Mouse (Mus musculus): ENCODE measurements at regions not wholly inside any gene's neighbourhood (a gene's known extent, or its start where the extent isn't known, plus 50 kb on each side); places are given as distances from the start of the nearest gene placed in this dataset.

DNA sequence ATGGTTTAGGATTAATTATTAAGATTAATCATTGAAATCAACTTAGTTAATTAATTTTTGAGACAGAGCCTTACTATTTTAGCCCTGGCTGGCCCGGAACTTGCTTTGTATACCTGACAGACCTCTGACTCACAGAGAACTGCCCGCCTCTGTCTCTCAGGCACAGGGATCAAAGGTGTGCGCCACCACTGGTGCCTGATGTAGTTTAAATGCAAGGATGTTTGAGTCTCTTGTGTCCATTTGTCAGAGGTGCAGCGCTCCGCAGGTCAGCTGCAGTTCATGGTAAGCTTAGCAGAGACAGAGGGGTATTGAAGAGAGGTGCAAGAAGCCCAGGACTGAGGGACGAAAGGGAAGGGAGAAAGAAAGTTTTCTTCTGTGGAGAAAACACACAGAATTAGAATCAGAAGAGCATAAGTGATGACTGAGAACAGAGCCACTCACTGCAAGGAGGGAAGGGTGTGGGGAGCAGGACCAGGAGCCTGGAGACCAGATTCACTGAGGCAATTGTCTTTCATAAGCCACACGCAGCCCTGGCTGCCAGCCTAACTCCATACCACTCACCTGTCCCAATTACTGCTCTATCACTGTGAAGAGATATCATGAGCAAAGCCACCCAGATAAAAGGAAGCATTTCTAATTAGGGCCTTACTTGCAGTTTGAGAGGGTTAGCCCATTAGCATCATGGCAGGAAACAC lies 107.1 kb downstream of the Evx1 start:
- H3K36me3 ChIP-seq (ENCODE audit: control insufficient read depth, insufficient read depth, low read length): no peaks in the 10 kb centered on the region
- no peaks in the 10 kb centered on the region for H3K27me3 ChIP-seq (ENCODE audit: control insufficient read depth, insufficient read depth, low read length)
- H3K4me3 ChIP-seq (ENCODE audit: control insufficient read depth, low read depth, low read length): no peak overlapping the region
- no peaks in the 10 kb centered on the region for H3K4me1 ChIP-seq (ENCODE audit: control insufficient read depth, insufficient read depth, low read length)
- TF ChIP-seq POLR2A (IDR thresholded peaks at IDR 0.05; ENCODE audit: control insufficient read depth, low read depth, low read length) (no peak), CTCF (IDR thresholded peaks at IDR 0.05; ENCODE audit: control insufficient read depth, insufficient read depth, insufficient replicate concordance, low read depth, low read length) (no peak)
- H3K27ac ChIP-seq (ENCODE audit: control insufficient read depth, insufficient read depth, low read depth, low read length): no peak overlapping the region

DNA sequence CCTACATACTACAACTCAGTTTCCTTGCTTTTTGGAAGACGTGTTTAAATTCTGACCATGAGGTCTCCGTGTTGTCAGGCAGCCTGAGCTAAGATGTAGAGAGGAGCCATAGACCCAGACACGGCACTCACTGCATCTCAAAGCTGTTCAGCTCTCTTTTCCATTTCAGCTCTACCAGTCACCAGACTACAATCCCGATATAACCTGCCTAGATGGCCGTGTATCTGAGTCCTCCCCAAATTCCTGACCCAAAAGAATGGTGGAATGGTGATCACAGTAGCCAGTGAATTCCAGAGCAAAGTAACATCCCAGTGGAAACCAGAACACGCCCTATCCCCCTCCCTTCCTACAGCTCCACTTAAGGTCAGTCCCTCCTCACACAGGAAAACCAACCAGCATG lies 108.5 kb downstream of the Evx1 start:
- no peaks in the 10 kb centered on the region for H3K27me3 ChIP-seq (ENCODE audit: control insufficient read depth, insufficient read depth, low read length)
- no peaks in the 10 kb centered on the region for H3K36me3 ChIP-seq (ENCODE audit: control insufficient read depth, insufficient read depth, low read length)
- no peak for TF ChIP-seq POLR2A (IDR thresholded peaks at IDR 0.05; ENCODE audit: control insufficient read depth, low read depth, low read length)
- no peak for TF ChIP-seq CTCF (IDR thresholded peaks at IDR 0.05; ENCODE audit: control insufficient read depth, insufficient read depth, insufficient replicate concordance, low read depth, low read length)
- no peak overlapping the region for H3K27ac ChIP-seq (ENCODE audit: control insufficient read depth, insufficient read depth, low read depth, low read length)
- H3K4me3 ChIP-seq (ENCODE audit: control insufficient read depth, low read depth, low read length): no peak overlapping the region
- no peaks in the 10 kb centered on the region for H3K4me1 ChIP-seq (ENCODE audit: control insufficient read depth, insufficient read depth, low read length)

DNA sequence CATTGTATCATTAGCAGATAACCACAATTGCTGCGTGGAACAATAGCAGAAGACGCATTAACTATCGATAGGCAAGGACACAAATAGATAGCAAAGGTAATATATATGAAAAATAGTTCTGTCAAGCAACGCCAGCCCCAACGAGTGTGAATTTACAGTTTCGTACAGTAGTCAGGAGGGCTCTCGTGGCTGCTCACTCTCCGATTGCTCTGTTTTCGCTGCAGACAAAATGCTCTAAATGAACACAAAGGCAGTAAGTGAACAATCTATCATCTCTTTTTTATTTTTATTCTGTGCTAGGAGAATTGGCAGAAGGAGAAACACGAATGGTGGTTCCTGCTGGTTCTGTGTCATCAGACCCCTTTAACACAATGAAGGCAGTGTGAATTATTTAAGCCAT lies 109.4 kb downstream of the Evx1 start:
- H3K27me3 ChIP-seq (ENCODE audit: control insufficient read depth, insufficient read depth, low read length): no peaks in the 10 kb centered on the region
- no peak overlapping the region for H3K27ac ChIP-seq (ENCODE audit: control insufficient read depth, insufficient read depth, low read depth, low read length)
- no peaks in the 10 kb centered on the region for H3K36me3 ChIP-seq (ENCODE audit: control insufficient read depth, insufficient read depth, low read length)
- H3K4me1 ChIP-seq (ENCODE audit: control insufficient read depth, insufficient read depth, low read length): no peaks in the 10 kb centered on the region
- H3K4me3 ChIP-seq (ENCODE audit: control insufficient read depth, low read depth, low read length): no peak overlapping the region
- TF ChIP-seq POLR2A (IDR thresholded peaks at IDR 0.05; ENCODE audit: control insufficient read depth, low read depth, low read length) (no peak), CTCF (IDR thresholded peaks at IDR 0.05; ENCODE audit: control insufficient read depth, insufficient read depth, insufficient replicate concordance, low read depth, low read length) (no peak)

DNA sequence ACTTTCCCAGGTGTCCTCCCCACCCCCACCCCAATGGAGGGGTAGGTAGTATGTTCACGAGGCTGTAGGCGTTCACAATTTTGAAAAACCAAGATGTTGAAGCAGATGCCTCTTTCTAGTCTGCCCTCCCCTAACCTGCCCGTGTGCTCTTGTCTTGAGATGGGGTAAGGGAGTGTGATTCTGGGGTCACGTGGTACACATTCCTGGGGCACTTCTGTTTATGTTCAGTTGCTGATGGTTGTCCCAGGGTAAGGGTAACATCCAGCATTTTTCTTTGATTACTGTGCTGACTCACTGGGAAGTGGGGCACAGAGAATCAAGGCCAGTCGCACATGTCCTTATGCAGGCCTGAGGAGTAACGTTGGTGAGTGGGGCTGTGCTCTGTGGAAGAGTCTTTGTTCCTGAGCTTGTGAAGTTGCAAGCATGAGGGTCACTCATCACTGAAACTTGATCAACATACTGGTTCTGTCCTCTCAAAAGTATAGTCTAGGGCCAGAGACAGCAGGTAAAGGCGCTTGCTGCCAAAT lies 110.3 kb downstream of the Evx1 start:
- H3K36me3 ChIP-seq (ENCODE audit: control insufficient read depth, insufficient read depth, low read length): no peaks in the 10 kb centered on the region
- no peak overlapping the region for H3K27ac ChIP-seq (ENCODE audit: control insufficient read depth, insufficient read depth, low read depth, low read length)
- H3K27me3 ChIP-seq (ENCODE audit: control insufficient read depth, insufficient read depth, low read length): no peaks in the 10 kb centered on the region
- TF ChIP-seq POLR2A (IDR thresholded peaks at IDR 0.05; ENCODE audit: control insufficient read depth, low read depth, low read length) (no peak), CTCF (IDR thresholded peaks at IDR 0.05; ENCODE audit: control insufficient read depth, insufficient read depth, insufficient replicate concordance, low read depth, low read length) (no peak)
- H3K4me3 ChIP-seq (ENCODE audit: control insufficient read depth, low read depth, low read length): no peak overlapping the region
- no peaks in the 10 kb centered on the region for H3K4me1 ChIP-seq (ENCODE audit: control insufficient read depth, insufficient read depth, low read length)

DNA sequence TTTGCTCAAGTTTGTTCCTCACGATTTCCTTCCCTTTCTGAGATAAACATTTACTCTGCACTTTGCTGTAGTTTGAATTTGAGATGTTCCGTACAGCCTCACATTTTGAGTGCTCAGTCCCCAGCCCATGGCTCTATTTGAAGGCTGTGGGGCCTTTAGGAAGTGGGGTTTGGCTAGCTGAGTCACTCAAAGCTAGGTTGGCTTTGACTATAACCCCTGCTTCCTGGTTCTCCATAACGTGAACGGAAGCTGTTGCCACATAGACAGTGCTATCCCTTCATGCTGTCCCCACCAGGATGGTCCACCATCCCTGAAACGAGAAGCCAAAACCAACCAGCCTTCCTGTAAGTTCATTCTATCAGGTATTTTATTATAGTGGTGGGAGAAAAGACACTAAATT lies 111.1 kb downstream of the Evx1 start:
- H3K36me3 ChIP-seq (ENCODE audit: control insufficient read depth, insufficient read depth, low read length): no peaks in the 10 kb centered on the region
- H3K27me3 ChIP-seq (ENCODE audit: control insufficient read depth, insufficient read depth, low read length): no peaks in the 10 kb centered on the region
- H3K4me3 ChIP-seq (ENCODE audit: control insufficient read depth, low read depth, low read length): no peak overlapping the region
- H3K27ac ChIP-seq (ENCODE audit: control insufficient read depth, insufficient read depth, low read depth, low read length): no peak overlapping the region
- TF ChIP-seq CTCF (IDR thresholded peaks at IDR 0.05; ENCODE audit: control insufficient read depth, insufficient read depth, insufficient replicate concordance, low read depth, low read length) (no peak), POLR2A (IDR thresholded peaks at IDR 0.05; ENCODE audit: control insufficient read depth, low read depth, low read length) (no peak)
- H3K4me1 ChIP-seq (ENCODE audit: control insufficient read depth, insufficient read depth, low read length): no peaks in the 10 kb centered on the region

DNA sequence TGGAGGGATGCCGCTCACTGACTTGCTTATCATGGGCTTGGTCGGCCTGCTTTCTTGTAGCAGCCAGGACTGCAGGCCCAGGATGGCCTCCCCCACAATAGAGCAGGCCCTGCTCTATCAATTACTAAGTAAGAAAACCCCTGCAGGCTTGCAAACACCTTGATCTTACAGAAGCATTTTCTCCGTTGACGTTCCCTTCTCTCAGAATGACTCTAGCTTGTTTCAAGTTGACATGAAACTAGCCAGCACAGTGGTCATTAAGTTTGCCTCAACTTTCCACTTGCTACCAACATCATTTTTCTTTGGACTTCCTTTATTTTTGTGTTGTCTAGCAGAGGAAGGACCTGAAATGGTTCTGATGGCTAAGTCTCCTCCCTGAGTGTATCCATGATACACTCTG lies 111.8 kb downstream of the Evx1 start:
- Histone ChIP-seq H3K4me1 (ENCODE audit: control insufficient read depth, insufficient read depth, low read length) (no peaks in the 10 kb centered on the region), H3K36me3 (ENCODE audit: control insufficient read depth, insufficient read depth, low read length) (no peaks in the 10 kb centered on the region), H3K4me3 (ENCODE audit: control insufficient read depth, low read depth, low read length) (no peak overlapping the region), H3K27ac (ENCODE audit: control insufficient read depth, insufficient read depth, low read depth, low read length) (no peak overlapping the region), H3K27me3 (ENCODE audit: control insufficient read depth, insufficient read depth, low read length) (no peaks in the 10 kb centered on the region)
- TF ChIP-seq CTCF (IDR thresholded peaks at IDR 0.05; ENCODE audit: control insufficient read depth, insufficient read depth, insufficient replicate concordance, low read depth, low read length) (no peak), POLR2A (IDR thresholded peaks at IDR 0.05; ENCODE audit: control insufficient read depth, low read depth, low read length) (no peak)

DNA sequence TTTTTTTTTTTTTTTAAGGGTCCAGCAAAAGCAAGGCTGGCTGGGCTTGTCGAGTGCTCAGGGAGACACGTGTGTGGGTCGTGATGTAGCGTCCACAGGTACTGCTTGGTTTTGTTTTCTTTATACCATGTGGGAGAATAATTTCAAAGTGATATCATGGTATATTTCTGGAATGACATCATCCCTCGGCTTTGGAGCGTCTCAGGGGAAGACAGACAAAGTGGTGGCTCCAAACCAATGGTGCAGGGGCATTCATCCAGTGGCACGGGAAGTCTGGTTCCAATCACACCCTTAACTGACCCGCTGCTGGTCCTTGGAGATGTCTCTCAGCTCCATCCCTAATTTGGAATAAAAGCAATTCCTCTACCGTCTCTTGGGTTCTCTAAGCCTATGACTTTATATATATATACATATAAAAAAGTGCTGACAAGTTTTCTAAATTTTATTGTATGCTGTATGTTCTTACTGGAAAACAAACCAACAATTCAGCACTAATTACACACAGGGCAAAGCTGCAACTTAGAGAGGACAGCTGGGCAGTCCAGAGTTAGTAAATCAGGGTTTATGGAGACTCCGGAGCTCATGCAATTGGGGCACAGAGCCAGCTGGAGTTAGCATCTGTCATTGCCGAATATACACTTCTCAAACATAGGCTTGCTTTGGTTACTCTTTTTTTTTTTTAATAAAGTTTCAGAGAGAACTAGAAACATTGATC lies 115.3 kb downstream of the Evx1 start:
- no peak for TF ChIP-seq POLR2A (IDR thresholded peaks at IDR 0.05; ENCODE audit: control insufficient read depth, low read depth, low read length)
- no peak for TF ChIP-seq CTCF (IDR thresholded peaks at IDR 0.05; ENCODE audit: control insufficient read depth, insufficient read depth, insufficient replicate concordance, low read depth, low read length)
- Histone ChIP-seq H3K4me3 (ENCODE audit: control insufficient read depth, low read depth, low read length) (no peak overlapping the region), H3K27ac (ENCODE audit: control insufficient read depth, insufficient read depth, low read depth, low read length) (no peak overlapping the region), H3K27me3 (ENCODE audit: control insufficient read depth, insufficient read depth, low read length) (no peaks in the 10 kb centered on the region), H3K36me3 (ENCODE audit: control insufficient read depth, insufficient read depth, low read length) (no peaks in the 10 kb centered on the region), H3K4me1 (ENCODE audit: control insufficient read depth, insufficient read depth, low read length) (no peaks in the 10 kb centered on the region)
